Mouse (Mus musculus) heart, embryonic 12.5 days (tissue): ENCODE measurements around the gene Poglut1. TPM values are rescaled to one million over a fixed set of nuclear protein-coding genes. Genes with fewer than 3 reads are reported as not detected.

Experiments
- polyA plus RNA-seq: library from polyadenylated mRNA; unstranded; fragments of >200 nt; fragmentation: Nextera tagmentation; extraction: Ambion mirVana; gene quantifications from 2 replicates; pipeline ENCODE4 v1.2.1, GENCODE M21; 2016

Poglut1 gene
- polyA plus RNA-seq, 1 experiment from 2014 or later: 42.0 TPM

Other genes starting within 250 kb of the Poglut1 start
- gene Maats1, start 208.1 kb downstream of the Poglut1 start, polyA plus RNA-seq: 0.09 TPM in 1 of 2 replicates, not detected in the other
- 301 and 307 TPM in 2 replicates for gene Cox17, start 203.3 kb downstream of the Poglut1 start, polyA plus RNA-seq
- gene Gm21987, start 203.2 kb downstream of the Poglut1 start, polyA plus RNA-seq: 2.5 and 3.8 TPM in 2 replicates
- gene Popdc2, start 188.0 kb downstream of the Poglut1 start, polyA plus RNA-seq: 308 and 330 TPM in 2 replicates
- gene Pla1a, start 117.1 kb downstream of the Poglut1 start, polyA plus RNA-seq: 0.17 and 0.28 TPM in 2 replicates
- 115 TPM in 2 replicates for gene Adprh, start 97.6 kb downstream of the Poglut1 start, polyA plus RNA-seq
- gene Cd80, start 94.7 kb downstream of the Poglut1 start, polyA plus RNA-seq: 0.60 and 0.73 TPM in 2 replicates
- gene Timmdc1, start 27.6 kb downstream of the Poglut1 start, polyA plus RNA-seq: 33.5 and 35.6 TPM in 2 replicates
- 66.2 and 74.5 TPM in 2 replicates for gene Tmem39a, start 8.4 kb upstream of the Poglut1 start, polyA plus RNA-seq
- 43.1 and 47.7 TPM in 2 replicates for gene Arhgap31, start 163.0 kb upstream of the Poglut1 start, polyA plus RNA-seq
- 26.6 and 29.8 TPM in 2 replicates for gene B4galt4, start 192.0 kb upstream of the Poglut1 start, polyA plus RNA-seq